Mouse (Mus musculus) forebrain, embryonic 11.5 days (tissue): ENCODE measurements around the gene Fig4. TPM values are rescaled to one million over a fixed set of nuclear protein-coding genes. Genes with fewer than 3 reads are reported as not detected.

ENCODE experiments used
- ATAC-seq: fragments of 200-750 bp; cut with Nextera tagmentation; replicated peaks from 2 replicates; pipeline ENCODE4 v1.8.0; 2017; ENCODE audit warnings: moderate TSS enrichment; ENCODE audit not compliant: low FRiP score
- DNase-seq: peaks from one replicate; pipeline ENCODE4 v3.0.0-alpha.2; 2017; ENCODE audit warnings: low spot score
- H3K27ac ChIP-seq: fragments of 300-500 bp; sonication (generic); 2 replicates; pipeline ENCODE4 v1.5.1; 2014; ENCODE audit warnings: low read depth, low read length
- H3K27me3 ChIP-seq: fragments of 300-500 bp; sonication (generic); 2 replicates; pipeline ENCODE4 v1.6.1; 2014; ENCODE audit warnings: mild to moderate bottlenecking, low read length, mixed read lengths; ENCODE audit not compliant: control insufficient read depth, insufficient read depth
- H3K36me3 ChIP-seq: fragments of 300-500 bp; sonication (generic); 2 replicates; pipeline ENCODE4 v1.6.1; 2014; ENCODE audit warnings: mild to moderate bottlenecking, low read length, moderate library complexity, mixed read lengths; ENCODE audit not compliant: control insufficient read depth, insufficient read depth
- H3K4me1 ChIP-seq: fragments of 300-500 bp; sonication (generic); replicated peaks from 2 replicates; pipeline ENCODE4 v1.6.1; 2014; ENCODE audit warnings: low read length, mixed read lengths; ENCODE audit not compliant: control insufficient read depth, insufficient read depth
- H3K4me2 ChIP-seq: fragments of 300-500 bp; sonication (generic); 2 replicates; pipeline ENCODE4 v1.6.1; 2014; ENCODE audit warnings: low read depth, mild to moderate bottlenecking, low read length, moderate library complexity, mixed read lengths; ENCODE audit not compliant: severe bottlenecking
- H3K4me3 ChIP-seq: fragments of 300-500 bp; sonication (generic); 2 replicates; pipeline ENCODE4 v1.5.1; 2014; ENCODE audit warnings: low read depth, low read length
- H3K9ac ChIP-seq: fragments of 300-500 bp; sonication (generic); 2 replicates; pipeline ENCODE4 v1.6.1; 2014; ENCODE audit warnings: low read length
- H3K9me3 ChIP-seq: fragments of 300-500 bp; sonication (generic); 2 replicates; pipeline ENCODE4 v1.6.1; 2016; ENCODE audit warnings: low read length, mixed read lengths; ENCODE audit not compliant: control insufficient read depth
- WGBS: fragments of 180-500 bp; shearing (Covaris S2); extraction: QIAGEN DNeasy Blood & Tissue Kit; methylation state at CpG from one replicate; pipeline ENCODE4 v1.1.7; 2014; 5-methylcytosine and 5-hydroxymethylcytosine counted together
- polyA plus RNA-seq: library from polyadenylated mRNA; unstranded; fragments of >200 nt; fragmentation: Nextera tagmentation; extraction: Ambion mirVana; gene quantifications from 2 replicates; pipeline ENCODE4 v1.2.1, GENCODE M21; 2014

Fig4 gene
- polyA plus RNA-seq, 1 experiment from 2014 or later = 18.9 TPM

DNA sequence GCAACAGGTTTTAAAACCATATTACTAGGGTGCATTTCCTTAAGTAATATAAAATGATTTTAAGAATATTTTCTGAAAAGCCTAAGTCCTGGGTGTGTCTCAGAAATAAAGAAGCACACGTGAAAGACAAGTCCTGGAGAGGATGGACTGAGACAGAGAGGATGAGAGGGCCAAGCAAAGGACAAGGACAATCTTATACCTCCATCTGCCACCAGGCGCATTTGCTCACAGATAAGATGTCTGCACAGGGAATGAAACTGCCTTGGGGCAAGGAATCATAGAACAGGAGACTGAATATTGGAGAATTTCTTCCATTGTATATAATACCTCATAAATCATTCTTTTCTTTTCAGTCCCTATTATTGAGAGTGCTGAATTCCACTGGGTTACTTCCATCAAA, 67.0 kb downstream of the Fig4 start:
- Histone ChIP-seq H3K27me3 (no peaks in the 10 kb centered on the region), H3K27ac (no peak overlapping the region), H3K4me1 (no peaks in the 10 kb centered on the region), H3K9me3 (no peaks in the 10 kb centered on the region), H3K36me3 (no peaks in the 10 kb centered on the region), H3K4me2 (no peak overlapping the region), H3K9ac (no peak overlapping the region), H3K4me3 (no peak overlapping the region)
- no peak for DNase-seq
- WGBS = 75% methylated on average over 2 of the region's 2 CpGs
- no peak for ATAC-seq

- DNase-seq (no peak), ATAC-seq (no peak)
- H3K27ac ChIP-seq = no peak overlapping the region
- H3K27me3 ChIP-seq = no peaks in the 10 kb centered on the region
- H3K9me3 ChIP-seq = no peaks in the 10 kb centered on the region
- H3K4me3 ChIP-seq = no peak overlapping the region
- H3K36me3 ChIP-seq = no peaks in the 10 kb centered on the region
- no peak overlapping the region for H3K4me2 ChIP-seq
- H3K9ac ChIP-seq = no peak overlapping the region
- 71% methylated on average over 3 of the region's 3 CpGs for WGBS
- no peaks in the 10 kb centered on the region for H3K4me1 ChIP-seq
Measured at GRCm38 (mm10) chr10:41235584-41235983, 67.5 kb downstream of the Fig4 start.

- WGBS = 91% methylated on average over 2 of the region's 2 CpGs
- DNase-seq (no peak), ATAC-seq (no peak)
- H3K36me3 ChIP-seq = no peaks in the 10 kb centered on the region
- no peak overlapping the region for H3K4me2 ChIP-seq
- H3K4me3 ChIP-seq = no peak overlapping the region
- no peak overlapping the region for H3K9ac ChIP-seq
- no peaks in the 10 kb centered on the region for H3K4me1 ChIP-seq
- no peaks in the 10 kb centered on the region for H3K9me3 ChIP-seq
- no peak overlapping the region for H3K27ac ChIP-seq
- no peaks in the 10 kb centered on the region for H3K27me3 ChIP-seq
Measured at GRCm38 (mm10) chr10:41235159-41235558, 67.9 kb downstream of the Fig4 start.

DNA sequence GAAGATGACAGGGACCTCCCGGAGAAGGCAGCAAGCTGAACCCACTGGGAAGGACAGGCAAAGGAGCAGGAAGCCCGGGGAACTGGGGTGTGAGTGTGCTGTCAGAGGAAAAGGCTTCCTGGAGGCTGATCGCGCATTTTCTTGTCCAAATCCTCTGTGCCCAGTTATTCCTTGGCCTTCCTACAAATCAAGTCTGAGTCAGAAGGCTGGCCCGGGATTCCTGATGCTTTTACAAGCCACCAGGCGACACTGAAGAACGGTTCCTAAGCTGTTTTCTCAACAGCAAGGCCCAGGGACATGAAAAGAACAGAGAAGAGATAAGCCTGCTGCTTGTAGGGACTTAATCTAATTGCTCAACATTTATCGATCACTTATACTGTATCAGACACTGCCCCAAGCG, 68.5 kb downstream of the Fig4 start:
- DNase-seq (no peak), ATAC-seq (no peak)
- H3K27me3 ChIP-seq = no peaks in the 10 kb centered on the region
- no peak overlapping the region for H3K4me2 ChIP-seq
- H3K4me3 ChIP-seq = no peak overlapping the region
- no peak overlapping the region for H3K9ac ChIP-seq
- no peaks in the 10 kb centered on the region for H3K9me3 ChIP-seq
- H3K27ac ChIP-seq = no peak overlapping the region
- no peaks in the 10 kb centered on the region for H3K36me3 ChIP-seq
- WGBS = 83% methylated on average over 9 of the region's 9 CpGs
- H3K4me1 ChIP-seq = no peaks in the 10 kb centered on the region

DNA sequence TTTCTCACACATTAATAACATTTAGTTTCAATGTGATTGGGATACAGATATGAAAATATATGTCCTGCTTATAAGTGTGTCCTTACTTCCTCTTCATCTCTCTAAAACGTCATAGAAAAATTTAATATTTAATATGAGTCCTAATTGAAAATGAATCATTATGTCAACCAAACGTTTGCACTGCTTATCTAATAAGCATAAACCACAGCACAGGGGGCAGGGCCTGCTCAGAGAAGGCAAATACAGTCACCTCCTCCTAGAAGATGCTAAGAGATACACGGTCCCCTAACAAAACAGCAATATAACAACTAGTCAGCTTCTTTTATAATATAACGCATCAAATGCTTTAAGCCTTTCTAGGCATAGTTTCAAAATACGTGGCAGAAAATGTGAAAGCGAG, 69.9 kb downstream of the Fig4 start:
- no peaks in the 10 kb centered on the region for H3K9me3 ChIP-seq
- no peak overlapping the region for H3K27ac ChIP-seq
- WGBS = 89% methylated on average over 6 of the region's 6 CpGs
- H3K4me2 ChIP-seq = no peak overlapping the region
- H3K9ac ChIP-seq = no peak overlapping the region
- H3K27me3 ChIP-seq = no peaks in the 10 kb centered on the region
- DNase-seq (no peak), ATAC-seq (no peak)
- no peak overlapping the region for H3K4me3 ChIP-seq
- H3K36me3 ChIP-seq = no peaks in the 10 kb centered on the region
- H3K4me1 ChIP-seq = no peaks in the 10 kb centered on the region

GRCm38 (mm10) chr10:41231163-41231835, 71.8 kb downstream of the Fig4 start:
- Histone ChIP-seq H3K4me1 (no peaks in the 10 kb centered on the region), H3K36me3 (no peaks in the 10 kb centered on the region), H3K27ac (no peak overlapping the region), H3K9me3 (no peaks in the 10 kb centered on the region), H3K4me2 (no peak overlapping the region), H3K27me3 (no peaks in the 10 kb centered on the region), H3K4me3 (no peak overlapping the region), H3K9ac (no peak overlapping the region)
- WGBS = 84% methylated on average over 6 of the region's 6 CpGs
- ATAC-seq = no peak
- no peak for DNase-seq

GRCm38 (mm10) chr10:41227626-41228025, 75.4 kb downstream of the Fig4 start:
- 86% methylated on average over 7 of the region's 7 CpGs for WGBS
- Histone ChIP-seq H3K9ac (no peak overlapping the region), H3K4me1 (no peaks in the 10 kb centered on the region), H3K9me3 (no peaks in the 10 kb centered on the region), H3K27me3 (no peaks in the 10 kb centered on the region), H3K27ac (no peak overlapping the region), H3K4me2 (no peak overlapping the region), H3K36me3 (no peaks in the 10 kb centered on the region), H3K4me3 (no peak overlapping the region)
- ATAC-seq (no peak), DNase-seq (no peak)

- Histone ChIP-seq H3K9ac (no peak overlapping the region), H3K27me3 (no peaks in the 10 kb centered on the region), H3K9me3 (no peaks in the 10 kb centered on the region), H3K4me1 (no peaks in the 10 kb centered on the region), H3K4me2 (no peak overlapping the region), H3K36me3 (no peaks in the 10 kb centered on the region), H3K27ac (no peak overlapping the region), H3K4me3 (no peak overlapping the region)
- DNase-seq = no peak
- no peak for ATAC-seq
- WGBS = 76% methylated on average over 4 of the region's 4 CpGs
Measured at GRCm38 (mm10) chr10:41223499-41223898, 79.6 kb downstream of the Fig4 start.

GRCm38 (mm10) chr10:41221204-41221603, 81.9 kb downstream of the Fig4 start:
- Histone ChIP-seq H3K27me3 (no peaks in the 10 kb centered on the region), H3K9ac (no peak overlapping the region), H3K9me3 (no peaks in the 10 kb centered on the region), H3K4me3 (no peak overlapping the region), H3K4me1 (no peaks in the 10 kb centered on the region), H3K36me3 (no peaks in the 10 kb centered on the region), H3K4me2 (no peak overlapping the region), H3K27ac (no peak overlapping the region)
- ATAC-seq = no peak
- no peak for DNase-seq
- 87% methylated on average over 4 of the region's 4 CpGs for WGBS
